Mouse (Mus musculus) right cerebral cortex, adult 2 months (tissue): ENCODE data around the gene Hey2.

Experiments used
- DNase-seq, 2 experiments: peaks; one replicate each; pipeline ENCODE4 v3.0.0; 2021 to 2022; ENCODE audit warnings: low spot score in 2 of 2

Hey2 gene

GRCm38 (mm10) chr10:30842643-30843437, at the start of gene Hey2:
Gene Hey2 (minus strand): TSS chr10:30842801.
- DNase-seq = peak; percentile 97 to 98

- DNase-seq = no peak
Observed at GRCm38 (mm10) chr10:30883085-30883760, 40.6 kb upstream of the Hey2 start.

- DNase-seq = no peak
Observed at GRCm38 (mm10) chr10:30881109-30881508, 38.5 kb upstream of the Hey2 start.

GRCm38 (mm10) chr10:30845101-30845825, 2.7 kb upstream of the Hey2 start:
- no peak for DNase-seq

- peak in 1 of 2 experiments; percentile 12 for DNase-seq
Observed at GRCm38 (mm10) chr10:30844191-30845010, 1.8 kb upstream of the Hey2 start.

GRCm38 (mm10) chr10:30843438-30844190, 1.0 kb upstream of the Hey2 start:
- peak; percentile 53 to 57 for DNase-seq

GRCm38 (mm10) chr10:30842228-30842627, 373 bp downstream of the Hey2 start:
- DNase-seq = no peak

- no peak for DNase-seq
Observed at GRCm38 (mm10) chr10:30840824-30841223, 1.8 kb downstream of the Hey2 start.

- no peak for DNase-seq
Observed at GRCm38 (mm10) chr10:30838188-30838587, 4.4 kb downstream of the Hey2 start.

GRCm38 (mm10) chr10:30825049-30825448, 17.6 kb downstream of the Hey2 start:
- peak; percentile 11 to 53 for DNase-seq

- DNase-seq = peak; percentile 88
Observed at GRCm38 (mm10) chr10:30810967-30811293, 31.7 kb downstream of the Hey2 start.

GRCm38 (mm10) chr10:30810247-30810966, 32.2 kb downstream of the Hey2 start:
- DNase-seq = peak; percentile 11 to 27

- DNase-seq = no peak
Observed at GRCm38 (mm10) chr10:30803587-30804253, 38.9 kb downstream of the Hey2 start.

GRCm38 (mm10) chr10:30802681-30803586, 39.7 kb downstream of the Hey2 start, which contains the start of gene Ncoa7:
Gene Ncoa7 (minus strand): TSS chr10:30803326.
- DNase-seq = peak; percentile 70 to 79

- DNase-seq = peak; percentile 43 to 46
Observed at GRCm38 (mm10) chr10:30802033-30802432, 40.6 kb downstream of the Hey2 start.

GRCm38 (mm10) chr10:30799713-30800450, 42.7 kb downstream of the Hey2 start:
- DNase-seq = no peak

GRCm38 (mm10) chr10:30796469-30797261, 45.9 kb downstream of the Hey2 start:
- DNase-seq = no peak
